Mouse (Mus musculus): ENCODE data around the gene Setd1a. TPM values are rescaled to one million over a fixed set of nuclear protein-coding genes. Genes with fewer than 3 reads are reported as not detected.
"Not testable (repeated sequence)": the region's sequence is repeated elsewhere in the genome, so short reads cannot be mapped to it uniquely, and the experiment has no call there.

The Setd1a gene
- polyA plus RNA-seq, 1 experiment from 2014 or later = 16.5 TPM

DNA sequence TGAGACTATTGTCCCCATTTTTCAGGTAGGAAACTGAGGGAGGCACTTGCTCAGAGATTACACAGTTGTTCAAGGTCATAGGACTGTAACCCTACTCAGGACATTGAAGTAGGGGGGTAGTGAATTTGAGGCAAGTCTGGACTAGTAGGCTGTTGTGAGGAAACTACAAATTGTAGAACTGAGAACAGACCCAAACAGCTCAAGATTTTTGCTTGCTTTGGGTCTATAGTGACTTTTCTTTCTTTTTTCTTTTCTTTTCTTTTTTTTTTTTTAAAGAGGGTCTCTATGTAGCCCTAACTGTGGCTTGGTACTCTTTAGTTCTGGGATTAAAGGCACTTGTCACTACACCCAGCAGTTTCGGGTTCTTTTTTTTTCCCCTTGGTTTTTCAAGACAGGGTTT, 3.9 kb upstream of the Setd1a start:
- H3K36me3 ChIP-seq (ENCODE audit: control insufficient read depth, insufficient read depth, low read length) = peaks cover 7% of the 10 kb centered on the region
- H3K27ac ChIP-seq (replicated peaks in 1 of 2; ENCODE audit: control insufficient read depth in 1 of 2, insufficient read depth in 1 of 2, low read depth in 2 of 2, low read length in 2 of 2) = no peak overlapping the region
- no peak overlapping the region for H3K4me3 ChIP-seq (ENCODE audit: control insufficient read depth in 1 of 2, insufficient read depth in 1 of 2, low read depth in 1 of 2, low read length in 2 of 2)
- H3K4me2 ChIP-seq (ENCODE audit: low read length) = no peak overlapping the region
- no peaks in the 10 kb centered on the region for H3K9me3 ChIP-seq (ENCODE audit: control insufficient read depth, low read length)
- H3K4me1 ChIP-seq (ENCODE audit: control insufficient read depth in 2 of 2, insufficient read depth in 2 of 2, low read length in 2 of 2) = peaks cover 10 to 14% of the 10 kb centered on the region in 2 experiments
- no peak for ATAC-seq (ENCODE audit: insufficient number of reproducible peaks, insufficient read depth, low FRiP score, low read depth)
- H3K27me3 ChIP-seq (ENCODE audit: control insufficient read depth, insufficient read depth, low read length) = no peaks in the 10 kb centered on the region
- H3K9ac ChIP-seq (ENCODE audit: low read length) = no peak overlapping the region
- WGBS = 84% methylated on average over 1 of the region's 1 CpGs

DNA sequence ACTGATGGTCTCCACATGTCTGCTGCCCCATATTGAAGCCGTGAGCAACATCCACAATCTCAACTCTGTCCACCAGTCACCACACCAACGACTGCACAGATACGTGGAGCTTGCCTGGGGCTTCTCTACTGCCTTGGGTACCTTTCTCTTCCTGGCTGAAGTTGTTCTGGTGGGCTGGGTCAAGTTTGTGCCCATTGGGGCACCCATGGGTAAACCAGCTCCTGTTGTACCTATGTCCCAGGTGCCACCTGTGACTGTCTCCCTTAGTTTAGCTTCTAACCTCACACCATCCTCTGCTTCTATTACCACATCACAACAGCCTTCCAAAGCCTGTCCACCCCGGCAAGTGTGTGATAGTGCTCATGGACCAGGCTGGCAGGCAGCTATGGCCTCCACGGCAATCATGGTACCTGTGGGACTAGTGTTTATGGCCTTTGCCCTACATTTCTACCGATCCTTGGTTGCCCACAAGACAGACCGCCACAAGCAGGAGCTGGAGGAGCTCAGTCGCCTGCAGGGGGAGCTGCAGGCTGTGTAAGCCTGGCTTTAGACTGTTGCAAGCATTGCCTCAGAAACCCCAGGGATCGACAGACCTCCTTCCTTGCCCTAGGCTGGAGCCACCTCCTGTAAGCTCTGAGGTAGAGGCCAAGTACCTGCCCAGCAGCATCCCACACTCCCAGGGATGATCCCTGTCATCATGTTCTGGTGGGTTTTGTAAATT, 2.6 kb upstream of the Setd1a start:
- H3K4me1 ChIP-seq (ENCODE audit: control insufficient read depth in 2 of 2, insufficient read depth in 2 of 2, low read length in 2 of 2) = peaks cover 12 to 21% of the 10 kb centered on the region in 2 experiments
- H3K36me3 ChIP-seq (ENCODE audit: control insufficient read depth, insufficient read depth, low read length) = peaks cover 4% of the 10 kb centered on the region
- whole genome bisulfite sequencing = 38% methylated on average over 9 of the region's 9 CpGs
- H3K9ac ChIP-seq (ENCODE audit: low read length) = no peak overlapping the region
- no peaks in the 10 kb centered on the region for H3K9me3 ChIP-seq (ENCODE audit: control insufficient read depth, low read length)
- H3K27ac ChIP-seq (replicated peaks in 1 of 2; ENCODE audit: control insufficient read depth in 1 of 2, insufficient read depth in 1 of 2, low read depth in 2 of 2, low read length in 2 of 2) = no peak overlapping the region
- no peak for ATAC-seq (ENCODE audit: insufficient number of reproducible peaks, insufficient read depth, low FRiP score, low read depth)
- H3K27me3 ChIP-seq (ENCODE audit: control insufficient read depth, insufficient read depth, low read length) = no peaks in the 10 kb centered on the region
- no peak overlapping the region for H3K4me3 ChIP-seq (ENCODE audit: control insufficient read depth in 1 of 2, insufficient read depth in 1 of 2, low read depth in 1 of 2, low read length in 2 of 2)
- H3K4me2 ChIP-seq (ENCODE audit: low read length) = no peak overlapping the region

DNA sequence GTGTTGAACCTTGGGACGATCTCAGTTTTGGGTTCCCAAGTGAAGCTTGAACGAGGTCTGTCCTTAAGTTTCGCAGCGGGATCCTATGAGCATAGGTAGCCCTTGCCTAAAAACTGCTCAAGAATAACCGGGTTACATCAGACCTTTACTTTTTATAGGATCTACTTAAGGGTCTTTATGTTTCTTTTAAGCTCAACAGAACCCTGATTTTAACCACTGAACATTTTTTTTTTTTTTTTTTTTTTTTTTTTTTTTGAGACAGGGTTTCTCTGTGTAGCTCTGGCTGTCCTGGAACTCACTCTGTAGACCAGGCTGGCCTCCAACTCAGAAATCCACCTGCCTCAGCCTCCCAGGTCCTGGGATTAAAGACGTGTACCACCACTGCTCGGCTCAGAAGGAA, 633 bp upstream of the Setd1a start:
- H3K27ac ChIP-seq (replicated peaks in 1 of 2; ENCODE audit: control insufficient read depth in 1 of 2, insufficient read depth in 1 of 2, low read depth in 2 of 2, low read length in 2 of 2) = peak overlapping the region in 1 of 2 experiments; percentile 99; a peak in 3 of 4 replicates

DNA sequence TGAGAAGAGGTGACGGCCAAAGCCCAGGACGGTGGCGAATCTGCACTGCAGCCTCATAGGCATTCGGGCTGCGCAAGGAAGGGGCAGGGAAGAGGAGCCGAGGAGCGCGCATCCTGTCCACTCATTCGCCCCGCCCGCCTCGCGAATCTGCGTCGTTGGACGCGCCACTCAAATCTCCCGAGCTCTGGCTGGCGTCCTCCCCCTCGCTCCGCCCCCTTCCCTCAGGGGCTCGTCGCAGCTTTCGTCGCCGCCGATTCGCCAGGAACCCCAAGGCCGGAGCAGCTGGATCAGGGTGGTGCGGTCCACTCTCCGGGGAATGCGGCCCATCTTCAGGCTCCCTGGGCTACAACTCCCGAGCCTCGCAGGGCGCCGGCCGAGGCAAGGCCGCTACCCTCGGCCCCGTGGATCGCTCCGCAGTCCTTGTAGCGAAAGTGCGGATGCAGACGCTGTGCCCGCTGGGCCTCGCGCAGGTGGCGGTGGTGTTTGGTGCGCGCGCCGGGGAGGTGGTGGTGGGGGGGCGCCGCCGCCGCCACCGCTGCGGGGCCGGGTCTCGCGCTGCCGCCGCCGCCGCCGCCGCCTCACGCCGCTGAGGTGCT, 506 bp downstream of the Setd1a start:
- under 1% methylated on average over 67 of the region's 70 CpGs for WGBS
- Histone ChIP-seq H3K36me3 (ENCODE audit: control insufficient read depth, insufficient read depth, low read length) (peaks cover 35% of the 10 kb centered on the region), H3K9me3 (ENCODE audit: control insufficient read depth, low read length) (no peaks in the 10 kb centered on the region), H3K9ac (ENCODE audit: low read length) (peak overlapping the region; percentile 96), H3K4me2 (ENCODE audit: low read length) (peak overlapping the region; percentile 87), H3K4me1 (ENCODE audit: control insufficient read depth in 2 of 2, insufficient read depth in 2 of 2, low read length in 2 of 2) (peaks cover 4 to 9% of the 10 kb centered on the region in 2 experiments; a peak in 3 of 4 replicates), H3K4me3 (ENCODE audit: control insufficient read depth in 1 of 2, insufficient read depth in 1 of 2, low read depth in 1 of 2, low read length in 2 of 2) (peak overlapping the region; percentile 85 to 92), H3K27ac (replicated peaks in 1 of 2; ENCODE audit: control insufficient read depth in 1 of 2, insufficient read depth in 1 of 2, low read depth in 2 of 2, low read length in 2 of 2) (peak overlapping the region; percentile 92 to 99), H3K27me3 (ENCODE audit: control insufficient read depth, insufficient read depth, low read length) (no peaks in the 10 kb centered on the region)
- peak; percentile 89 for ATAC-seq (ENCODE audit: insufficient number of reproducible peaks, insufficient read depth, low FRiP score, low read depth)

More for the DNA sequence above, 633 bp upstream of the Setd1a start:
- 68% methylated on average over 7 of the region's 7 CpGs for WGBS
- Histone ChIP-seq H3K4me3 (ENCODE audit: control insufficient read depth in 1 of 2, insufficient read depth in 1 of 2, low read depth in 1 of 2, low read length in 2 of 2) (peak overlapping the region; percentile 85 to 92), H3K9ac (ENCODE audit: low read length) (peak overlapping the region; percentile 96), H3K4me2 (ENCODE audit: low read length) (peak overlapping the region; percentile 87), H3K4me1 (ENCODE audit: control insufficient read depth in 2 of 2, insufficient read depth in 2 of 2, low read length in 2 of 2) (peaks cover 4 to 12% of the 10 kb centered on the region in 2 experiments; a peak in 3 of 4 replicates), H3K36me3 (ENCODE audit: control insufficient read depth, insufficient read depth, low read length) (peaks cover 24% of the 10 kb centered on the region)
- not testable (repeated sequence) for H3K9me3 ChIP-seq (ENCODE audit: control insufficient read depth, low read length); H3K27me3 ChIP-seq (ENCODE audit: control insufficient read depth, insufficient read depth, low read length); ATAC-seq (ENCODE audit: insufficient number of reproducible peaks, insufficient read depth, low FRiP score, low read depth)

DNA sequence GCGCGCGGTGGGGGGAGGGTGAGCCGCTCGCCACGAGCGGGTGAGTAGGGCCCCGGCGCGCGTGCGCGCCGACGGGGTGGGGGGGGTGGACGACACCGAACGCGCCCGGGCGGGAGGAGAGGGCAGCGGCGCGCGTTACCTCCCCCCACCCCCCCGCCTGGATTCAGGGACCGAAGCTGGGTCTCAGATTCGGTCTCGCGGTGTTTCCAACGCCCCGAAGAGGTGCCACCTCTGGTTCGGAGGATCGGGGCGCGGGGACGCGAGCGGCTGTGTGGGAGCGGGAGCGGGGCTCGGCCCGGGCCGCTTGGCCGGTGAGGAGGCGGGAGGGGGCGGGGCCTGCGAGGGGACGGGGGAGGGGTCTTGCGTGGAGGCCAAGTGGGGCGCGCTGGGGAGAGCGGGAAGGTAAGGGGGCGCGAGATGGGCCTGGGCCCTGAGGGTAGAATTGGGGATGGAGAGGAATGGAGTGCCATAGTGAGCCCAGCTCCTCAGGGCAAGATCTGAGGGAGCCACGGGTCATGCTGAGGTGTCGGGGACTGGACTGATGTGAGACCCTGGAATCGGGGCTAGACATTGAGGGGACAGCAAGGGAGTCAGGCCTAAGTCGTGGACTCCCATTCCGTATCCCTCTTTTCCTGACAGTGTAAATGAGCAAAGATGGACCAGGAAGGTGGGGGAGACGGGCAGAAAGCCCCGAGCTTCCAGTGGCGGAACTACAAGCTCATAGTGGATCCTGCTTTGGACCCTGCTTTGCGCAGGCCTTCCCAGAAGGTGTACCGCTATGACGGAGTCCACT, 1.2 kb downstream of the Setd1a start:
- H3K27ac ChIP-seq (replicated peaks in 1 of 2; ENCODE audit: control insufficient read depth in 1 of 2, insufficient read depth in 1 of 2, low read depth in 2 of 2, low read length in 2 of 2) = peak overlapping the region; percentile 70 to 99
- ATAC-seq (ENCODE audit: insufficient number of reproducible peaks, insufficient read depth, low FRiP score, low read depth) = peak; percentile 60
- peak overlapping the region; percentile 96 for H3K9ac ChIP-seq (ENCODE audit: low read length)
- no peaks in the 10 kb centered on the region for H3K9me3 ChIP-seq (ENCODE audit: control insufficient read depth, low read length)
- H3K4me2 ChIP-seq (ENCODE audit: low read length) = peak overlapping the region; percentile 87
- H3K4me1 ChIP-seq (ENCODE audit: control insufficient read depth in 2 of 2, insufficient read depth in 2 of 2, low read length in 2 of 2) = peaks cover 4 to 9% of the 10 kb centered on the region in 2 experiments; a peak in 3 of 4 replicates
- no peaks in the 10 kb centered on the region for H3K27me3 ChIP-seq (ENCODE audit: control insufficient read depth, insufficient read depth, low read length)
- H3K4me3 ChIP-seq (ENCODE audit: control insufficient read depth in 1 of 2, insufficient read depth in 1 of 2, low read depth in 1 of 2, low read length in 2 of 2) = peak overlapping the region; percentile 85 to 92
- H3K36me3 ChIP-seq (ENCODE audit: control insufficient read depth, insufficient read depth, low read length) = peaks cover 42% of the 10 kb centered on the region
- WGBS = 2% methylated on average over 54 of the region's 66 CpGs

DNA sequence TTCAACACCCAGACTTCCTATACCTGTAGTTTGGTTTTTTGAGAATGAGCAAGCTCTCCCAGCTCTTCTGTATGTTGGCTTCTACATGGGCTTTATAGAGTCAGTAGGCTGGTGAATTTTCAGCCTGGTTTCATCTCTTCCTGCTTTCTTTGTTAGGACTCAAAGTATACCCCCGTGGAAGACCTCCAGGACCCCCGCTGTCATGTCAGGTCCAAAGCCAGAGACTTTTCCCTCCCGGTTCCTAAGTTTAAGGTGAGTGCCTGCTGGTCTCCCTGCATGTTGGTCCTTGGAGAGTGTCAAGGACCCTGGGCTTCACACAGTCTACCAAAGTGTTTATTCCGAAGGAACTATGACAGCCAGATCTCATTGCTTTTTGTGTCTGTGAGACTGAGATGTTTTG, 1.9 kb downstream of the Setd1a start:
- Histone ChIP-seq H3K4me1 (ENCODE audit: control insufficient read depth in 2 of 2, insufficient read depth in 2 of 2, low read length in 2 of 2) (peaks cover 4 to 9% of the 10 kb centered on the region in 2 experiments; a peak in 3 of 4 replicates), H3K27me3 (ENCODE audit: control insufficient read depth, insufficient read depth, low read length) (no peaks in the 10 kb centered on the region), H3K4me2 (ENCODE audit: low read length) (peak overlapping the region; percentile 87), H3K36me3 (ENCODE audit: control insufficient read depth, insufficient read depth, low read length) (peaks cover 47% of the 10 kb centered on the region), H3K27ac (replicated peaks in 1 of 2; ENCODE audit: control insufficient read depth in 1 of 2, insufficient read depth in 1 of 2, low read depth in 2 of 2, low read length in 2 of 2) (no peak overlapping the region), H3K9ac (ENCODE audit: low read length) (peak overlapping the region; percentile 96), H3K9me3 (ENCODE audit: control insufficient read depth, low read length) (no peaks in the 10 kb centered on the region), H3K4me3 (ENCODE audit: control insufficient read depth in 1 of 2, insufficient read depth in 1 of 2, low read depth in 1 of 2, low read length in 2 of 2) (peak overlapping the region; percentile 85 to 92)
- WGBS = 81% methylated on average over 4 of the region's 4 CpGs
- no peak for ATAC-seq (ENCODE audit: insufficient number of reproducible peaks, insufficient read depth, low FRiP score, low read depth)

DNA sequence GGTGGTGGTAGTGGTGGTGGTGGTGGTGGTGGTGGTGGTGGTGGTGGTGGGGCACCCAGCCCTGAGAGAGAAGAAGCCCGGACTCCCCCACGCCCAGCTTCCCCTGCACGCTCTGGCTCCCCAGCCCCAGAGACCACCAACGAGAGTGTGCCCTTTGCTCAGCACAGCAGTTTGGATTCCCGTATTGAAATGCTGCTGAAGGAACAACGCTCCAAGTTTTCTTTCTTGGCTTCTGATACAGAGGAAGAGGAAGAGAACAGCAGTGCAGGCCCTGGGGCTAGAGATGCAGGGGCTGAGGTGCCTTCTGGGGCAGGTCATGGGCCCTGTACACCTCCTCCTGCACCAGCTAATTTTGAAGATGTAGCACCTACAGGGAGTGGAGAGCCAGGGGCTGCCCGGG, 8.8 kb downstream of the Setd1a start, which contains the start of gene Gm49388:
TSS of gene Gm49388 (plus strand) at position 301 of the 400 bp plus-strand sequence.
- no peak within 1 kb of the TSS for H3K4me3 ChIP-seq (ENCODE audit: control insufficient read depth in 1 of 2, insufficient read depth in 1 of 2, low read depth in 1 of 2, low read length in 2 of 2)
- no peak within 1 kb of the TSS for H3K27ac ChIP-seq (replicated peaks in 1 of 2; ENCODE audit: control insufficient read depth in 1 of 2, insufficient read depth in 1 of 2, low read depth in 2 of 2, low read length in 2 of 2)
- no peak within 1 kb of the TSS for H3K9ac ChIP-seq (ENCODE audit: low read length)
- ATAC-seq (ENCODE audit: insufficient number of reproducible peaks, insufficient read depth, low FRiP score, low read depth) = no peak; the same call in 1 of the 2 replicates
- no peak within 1 kb of the TSS for H3K4me2 ChIP-seq (ENCODE audit: low read length)
- WGBS = 95% methylated on average over 7 of the region's 7 CpGs
- H3K9me3 ChIP-seq (ENCODE audit: control insufficient read depth, low read length) = no peaks in the 10 kb centered on the region
- peaks cover 98% of the 10 kb centered on the region for H3K36me3 ChIP-seq (ENCODE audit: control insufficient read depth, insufficient read depth, low read length)
- no peaks in the 10 kb centered on the region for H3K27me3 ChIP-seq (ENCODE audit: control insufficient read depth, insufficient read depth, low read length)
- no peaks in the 10 kb centered on the region for H3K4me1 ChIP-seq (ENCODE audit: control insufficient read depth in 2 of 2, insufficient read depth in 2 of 2, low read length in 2 of 2)

All from heart, embryonic 14.5 days (tissue).